Mouse (Mus musculus) adipose tissue, adult 10 weeks (tissue): Measurements from ENCODE around the gene Lrsam1. TPM values are rescaled to one million over a fixed set of nuclear protein-coding genes. Genes with fewer than 3 reads are reported as not detected.

Experiments
- polyA plus RNA-seq: library from polyadenylated mRNA; stranded (reverse); fragments of 350-450 nt; fragmentation: Illumina TruSeq; extraction: RNeasy Lipid Tissue Mini Kit (QIAGEN cat#74804); gene quantifications from one replicate; pipeline ENCODE4 v1.2.3, GENCODE M21; 2014; ENCODE audit warnings: low read depth, low replicate concordance

The Lrsam1 gene
- polyA plus RNA-seq = 13.7 TPM

GRCm38 (mm10) chr2:32961192-32961995, at the start of gene Lrsam1, which contains the start of gene Rpl12:
Gene Lrsam1 (minus strand): TSS chr2:32961614.
Gene Rpl12 (plus strand): TSS chr2:32961559.

GRCm38 (mm10) chr2:32981725-32982271, 20.4 kb upstream of the Lrsam1 start, which contains the start of gene Slc2a8:
Gene Slc2a8 (minus strand): TSS chr2:32982083.

DNA sequence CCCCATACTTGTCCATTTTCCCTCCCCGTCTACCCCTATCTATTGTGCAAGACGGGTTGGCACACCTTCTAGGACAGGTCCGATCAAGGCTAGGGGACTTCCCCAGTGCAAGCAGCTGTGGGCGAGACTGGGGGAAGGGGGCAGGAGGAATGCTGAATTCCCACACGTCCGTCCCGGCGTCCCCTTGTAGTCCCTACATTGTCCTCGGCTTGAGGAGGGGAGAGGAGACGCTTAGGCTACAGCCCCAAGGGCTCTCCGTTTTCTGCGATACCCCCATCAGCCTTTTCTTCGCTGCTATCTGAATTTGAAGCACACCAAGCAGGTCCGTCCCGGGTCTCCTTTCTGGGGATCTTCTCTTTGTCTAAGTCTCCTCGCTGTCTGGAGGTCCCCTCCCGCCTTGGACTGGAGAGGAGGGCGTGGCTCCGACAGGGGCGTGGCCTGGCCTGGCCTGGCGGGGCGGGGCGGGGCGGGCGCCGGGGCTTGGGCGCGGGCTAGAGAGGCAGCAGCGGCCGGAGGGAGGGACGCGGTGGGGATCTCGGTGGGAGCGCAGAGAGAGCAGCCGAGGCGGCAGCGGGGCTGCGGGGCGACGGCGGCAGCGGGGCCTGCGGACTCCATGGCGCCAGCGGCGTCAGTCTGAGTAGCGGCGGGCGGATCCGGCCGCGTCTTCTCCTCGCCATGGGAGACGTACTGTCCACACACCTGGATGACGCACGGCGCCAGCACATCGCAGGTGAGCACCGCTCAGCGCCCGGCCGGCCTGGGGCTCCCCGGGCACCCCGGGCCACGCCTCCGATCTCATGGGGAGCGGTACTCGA, 85.5 kb downstream of the Lrsam1 start, which contains the start of gene Fam129b:
Fam129b (plus strand) TSS at position 440 of the 815 bp plus-strand sequence.

Other genes starting within 250 kb of the Lrsam1 start
- 63.0 TPM for gene Cdk9, start 248.5 kb downstream of the Lrsam1 start, polyA plus RNA-seq
- 12.2 TPM for gene Sh2d3c, start 240.6 kb downstream of the Lrsam1 start, polyA plus RNA-seq
- not detected for gene 6330409D20Rik, start 220.6 kb downstream of the Lrsam1 start, polyA plus RNA-seq
- gene Tor2a, start 204.4 kb downstream of the Lrsam1 start, polyA plus RNA-seq = 40.9 TPM
- 4.4 TPM for gene Ttc16, start 186.0 kb downstream of the Lrsam1 start, polyA plus RNA-seq
- gene Ptrh1, start 185.8 kb downstream of the Lrsam1 start, polyA plus RNA-seq = 5.0 TPM
- gene Cfap157, start 177.2 kb downstream of the Lrsam1 start, polyA plus RNA-seq = 3.0 TPM
- 9.1 TPM for gene Stxbp1, start 114.4 kb downstream of the Lrsam1 start, polyA plus RNA-seq
- gene Fam129b, start 85.5 kb downstream of the Lrsam1 start, polyA plus RNA-seq = 43.8 TPM
- gene Rpl12, start 55 bp downstream of the Lrsam1 start, polyA plus RNA-seq = 796 TPM
- gene Slc2a8, start 20.5 kb upstream of the Lrsam1 start, polyA plus RNA-seq = 21.9 TPM
- gene Garnl3, start 170.0 kb upstream of the Lrsam1 start, polyA plus RNA-seq = 8.5 TPM